Mouse (Mus musculus) bone marrow macrophage, adult 2 months (primary cell): ENCODE data around the gene Ermap.

Experiments used
- CTCF ChIP-seq: IDR thresholded peaks from 2 replicates; pipeline ENCODE4 v1.5.1; 2012; ENCODE audit warnings: low read depth, mild to moderate bottlenecking, low read length, moderate library complexity
- POLR2A ChIP-seq: IDR thresholded peaks from 2 replicates; pipeline ENCODE4 v1.6.1; 2012; ENCODE audit warnings: mild to moderate bottlenecking, low read depth, low read length, borderline replicate concordance

GRCm38 (mm10) chr4:119172919-119173650 lies 16.7 kb downstream of the Ermap start:
- TF ChIP-seq CTCF, result no peak
- TF ChIP-seq POLR2A, result no peak
